Mouse (Mus musculus): ENCODE results near the gene Plekho2.

GRCm38 (mm10) chr9:65624266-65624665, 44.4 kb upstream of the Plekho2 start:
- TF ChIP-seq CTCF (conservative IDR thresholded peaks at IDR 0.05 in 1 of 2, IDR thresholded peaks at IDR 0.05 in 1 of 2; ENCODE audit: low read depth in 2 of 2, low read length in 2 of 2) (no peak), ZC3H11A (IDR thresholded peaks at IDR 0.05; ENCODE audit: low read depth, low read length) (no peak), EP300 (IDR thresholded peaks at IDR 0.05; ENCODE audit: low read length) (no peak), SIN3A (IDR thresholded peaks at IDR 0.05; ENCODE audit: low read length) (no peak), IRF4 (IDR thresholded peaks at IDR 0.05; ENCODE audit: low read depth, low read length) (no peak), MAFK (IDR thresholded peaks at IDR 0.05; ENCODE audit: insufficient replicate concordance, low read length) (no peak), MAX (IDR thresholded peaks at IDR 0.05; ENCODE audit: low read length) (no peak), CHD1 (IDR thresholded peaks at IDR 0.05; ENCODE audit: low read depth, low read length) (no peak), POLR2A (IDR thresholded peaks at IDR 0.05; ENCODE audit: low read depth, low read length) (no peak), KAT2A (IDR thresholded peaks at IDR 0.05; ENCODE audit: insufficient replicate concordance, low read length) (no peak)
